Mouse (Mus musculus): ENCODE measurements around the gene Frmd4b.
A peak's percentile ranks its signal among the peaks of the same experiment; 100 is the strongest.

Gene Frmd4b

GRCm38 (mm10) chr6:97520566-97520965, 96.8 kb downstream of the Frmd4b start:
- DNase-seq (ENCODE audit: low spot score): no peak

GRCm38 (mm10) chr6:97519553-97519952, 97.8 kb downstream of the Frmd4b start:
- no peak for DNase-seq (ENCODE audit: low spot score)

- DNase-seq (ENCODE audit: low spot score): no peak
These were observed 98.9 kb downstream of the Frmd4b start for GRCm38 (mm10) chr6:97518467-97518866.

- DNase-seq (ENCODE audit: low spot score): no peak
These were observed 99.6 kb downstream of the Frmd4b start for GRCm38 (mm10) chr6:97517616-97518235.

- DNase-seq (ENCODE audit: low spot score): no peak
These were observed 100.4 kb downstream of the Frmd4b start for GRCm38 (mm10) chr6:97516941-97517340.

- DNase-seq (ENCODE audit: low spot score): no peak
These were observed 106.6 kb downstream of the Frmd4b start for GRCm38 (mm10) chr6:97510771-97511170.

GRCm38 (mm10) chr6:97509434-97509833, 107.9 kb downstream of the Frmd4b start:
- DNase-seq (ENCODE audit: low spot score): no peak

GRCm38 (mm10) chr6:97508480-97508879, 108.9 kb downstream of the Frmd4b start:
- no peak for DNase-seq (ENCODE audit: low spot score)

- DNase-seq (ENCODE audit: low spot score): no peak
These were observed 109.4 kb downstream of the Frmd4b start for GRCm38 (mm10) chr6:97507893-97508292.

GRCm38 (mm10) chr6:97506141-97506650, 111.1 kb downstream of the Frmd4b start:
- DNase-seq (ENCODE audit: low spot score): peak; percentile 22

GRCm38 (mm10) chr6:97504673-97505072, 112.7 kb downstream of the Frmd4b start:
- no peak for DNase-seq (ENCODE audit: low spot score)

- no peak for DNase-seq (ENCODE audit: low spot score)
These were observed 116.3 kb downstream of the Frmd4b start for GRCm38 (mm10) chr6:97501000-97501399.

GRCm38 (mm10) chr6:97500246-97500645, 117.1 kb downstream of the Frmd4b start:
- no peak for DNase-seq (ENCODE audit: low spot score)

- no peak for DNase-seq (ENCODE audit: low spot score)
These were observed 121.3 kb downstream of the Frmd4b start for GRCm38 (mm10) chr6:97496002-97496401.

GRCm38 (mm10) chr6:97491065-97491464, 126.3 kb downstream of the Frmd4b start:
- DNase-seq (ENCODE audit: low spot score): no peak

GRCm38 (mm10) chr6:97488821-97489220, 128.5 kb downstream of the Frmd4b start:
- no peak for DNase-seq (ENCODE audit: low spot score)

- DNase-seq (ENCODE audit: low spot score): no peak
These were observed 129.1 kb downstream of the Frmd4b start for GRCm38 (mm10) chr6:97488280-97488679.

GRCm38 (mm10) chr6:97487535-97488081, 129.7 kb downstream of the Frmd4b start:
- no peak for DNase-seq (ENCODE audit: low spot score)

- DNase-seq (ENCODE audit: low spot score): no peak
These were observed 130.5 kb downstream of the Frmd4b start for GRCm38 (mm10) chr6:97486813-97487361.

GRCm38 (mm10) chr6:97485886-97486386, 131.4 kb downstream of the Frmd4b start:
- no peak for DNase-seq (ENCODE audit: low spot score)

- no peak for DNase-seq (ENCODE audit: low spot score)
These were observed 135.4 kb downstream of the Frmd4b start for GRCm38 (mm10) chr6:97481912-97482311.

GRCm38 (mm10) chr6:97478981-97479860, 138.1 kb downstream of the Frmd4b start:
- DNase-seq (ENCODE audit: low spot score): no peak
